Mouse (Mus musculus) forebrain, embryonic 13.5 days (tissue): ENCODE measurements around the gene Myo1e. TPM values are rescaled to one million over a fixed set of nuclear protein-coding genes. Genes with fewer than 3 reads are reported as not detected.
A peak's percentile ranks its signal among the peaks of the same experiment; 100 is the strongest.

Experiments
- ATAC-seq: fragments of 200-750 bp; cut with Nextera tagmentation; 2 replicates; pipeline ENCODE4 v1.8.0; 2017
- H3K27ac ChIP-seq: fragments of 300-500 bp; sonication (generic); 2 replicates; pipeline ENCODE4 v1.5.1; 2015; ENCODE audit warnings: inconsistent platforms, mild to moderate bottlenecking, moderate library complexity
- H3K27me3 ChIP-seq: fragments of 300-500 bp; sonication (generic); 2 replicates; pipeline ENCODE4 v1.6.1; 2015; ENCODE audit warnings: mild to moderate bottlenecking, inconsistent platforms
- H3K36me3 ChIP-seq: fragments of 300-500 bp; sonication (generic); 2 replicates; pipeline ENCODE4 v1.6.1; 2015; ENCODE audit warnings: mild to moderate bottlenecking, inconsistent platforms; ENCODE audit not compliant: poor library complexity, severe bottlenecking
- H3K4me1 ChIP-seq: fragments of 300-500 bp; sonication (generic); 2 replicates; pipeline ENCODE4 v1.6.1; 2015; ENCODE audit warnings: inconsistent platforms
- H3K4me2 ChIP-seq: fragments of 300-500 bp; sonication (generic); 2 replicates; pipeline ENCODE4 v1.6.1; 2015; ENCODE audit warnings: inconsistent platforms, mild to moderate bottlenecking, moderate library complexity
- H3K4me3 ChIP-seq: fragments of 300-500 bp; sonication (generic); 2 replicates; pipeline ENCODE4 v1.5.1; 2015; ENCODE audit warnings: mild to moderate bottlenecking, inconsistent platforms
- H3K9ac ChIP-seq: fragments of 300-500 bp; sonication (generic); 2 replicates; pipeline ENCODE4 v1.6.1; 2015; ENCODE audit warnings: mild to moderate bottlenecking, inconsistent platforms
- H3K9me3 ChIP-seq: fragments of 300-500 bp; sonication (generic); replicated peaks from 2 replicates; pipeline ENCODE4 v1.6.1; 2016; ENCODE audit warnings: inconsistent platforms
- WGBS: fragments of 180-500 bp; shearing (Covaris S2); methylation state at CpG from one replicate; pipeline ENCODE4 v1.1.7; 2015; 5-methylcytosine and 5-hydroxymethylcytosine counted together
- polyA plus RNA-seq: library from polyadenylated mRNA; unstranded; fragments of >200 nt; fragmentation: Nextera tagmentation; extraction: Ambion mirVana; gene quantifications from 2 replicates; pipeline ENCODE4 v1.2.1, GENCODE M21; 2015

The Myo1e gene
- 5.1 and 6.9 TPM in 2 replicates for polyA plus RNA-seq

DNA sequence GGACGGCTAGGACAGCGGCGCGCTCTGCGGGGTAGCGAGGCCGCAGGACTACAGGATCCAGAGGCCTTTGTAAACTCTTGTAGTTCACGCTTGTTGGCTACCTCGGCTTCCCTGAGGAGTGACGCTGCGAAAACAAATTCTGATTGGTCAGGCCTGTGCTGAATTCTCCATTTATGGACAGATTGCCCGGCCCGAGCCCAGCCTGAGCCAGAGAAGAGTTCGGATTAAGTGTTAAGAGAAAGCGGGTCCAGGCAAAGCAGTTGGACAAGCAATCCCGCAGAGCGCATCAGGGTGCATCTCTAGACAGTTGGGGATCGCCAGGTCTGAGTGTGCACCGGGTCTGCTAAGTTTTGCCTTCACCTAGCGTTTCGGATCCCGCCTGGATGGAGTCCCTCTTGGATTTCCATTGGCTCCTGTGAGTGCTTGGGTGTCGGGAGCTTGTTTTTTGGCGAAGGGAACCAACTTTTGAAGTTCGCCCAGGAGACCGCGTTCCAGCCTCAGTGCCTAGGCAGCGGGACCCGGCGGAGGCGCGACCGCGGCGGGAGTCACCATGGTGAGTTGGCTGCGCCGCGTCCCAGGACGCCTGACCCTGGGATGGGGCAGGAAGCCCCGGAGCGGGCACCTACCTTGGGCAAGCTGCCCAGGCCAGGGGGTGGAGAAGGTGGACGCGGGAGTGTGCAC, at the start of gene Myo1e:
TSS of gene Myo1e (plus strand) at position 200 of the 681 bp plus-strand sequence.
- Histone ChIP-seq H3K4me3 (peak within 1 kb of the TSS; percentile 65), H3K4me1 (peaks cover 20% of the 10 kb centered on the region), H3K4me2 (peak within 1 kb of the TSS; percentile 100), H3K9me3 (0 out of 2 replicates have a peak, but pooled peaks cover 6% of the 10 kb centered on the region), H3K27ac (peak within 1 kb of the TSS; percentile 44), H3K36me3 (no peaks in the 10 kb centered on the region), H3K27me3 (peaks cover 14% of the 10 kb centered on the region; the same call in 1 of the 2 replicates), H3K9ac (peak within 1 kb of the TSS; percentile 73)
- WGBS: under 1% methylated on average over 43 of the region's 43 CpGs
- peak; percentile 97 for ATAC-seq

DNA sequence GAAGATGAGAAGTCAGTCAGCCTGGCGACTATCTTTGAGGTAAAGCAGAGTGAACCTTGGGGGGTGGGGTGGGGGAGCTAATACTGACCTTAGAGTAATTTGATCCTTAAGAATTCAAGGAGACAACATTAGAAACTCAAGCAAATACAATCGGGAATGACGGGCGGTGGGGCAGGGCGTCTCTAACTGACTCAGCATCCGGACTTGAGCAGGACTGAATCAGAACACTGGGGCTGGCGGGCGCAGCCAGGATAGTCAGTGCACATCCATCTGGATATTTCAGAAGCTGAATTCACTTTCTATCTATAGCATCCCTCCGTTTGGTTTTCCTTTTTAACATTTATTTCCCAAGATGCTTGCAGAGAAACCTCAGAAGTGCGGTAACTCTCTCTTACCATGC, 47.1 kb upstream of the Myo1e start:
- Histone ChIP-seq H3K9ac (no peak overlapping the region), H3K27me3 (no peaks in the 10 kb centered on the region), H3K9me3 (no peaks in the 10 kb centered on the region), H3K4me1 (no peaks in the 10 kb centered on the region), H3K4me2 (no peak overlapping the region), H3K27ac (no peak overlapping the region), H3K4me3 (no peak overlapping the region), H3K36me3 (no peaks in the 10 kb centered on the region)
- WGBS: 89% methylated on average over 10 of the region's 10 CpGs
- no peak for ATAC-seq

DNA sequence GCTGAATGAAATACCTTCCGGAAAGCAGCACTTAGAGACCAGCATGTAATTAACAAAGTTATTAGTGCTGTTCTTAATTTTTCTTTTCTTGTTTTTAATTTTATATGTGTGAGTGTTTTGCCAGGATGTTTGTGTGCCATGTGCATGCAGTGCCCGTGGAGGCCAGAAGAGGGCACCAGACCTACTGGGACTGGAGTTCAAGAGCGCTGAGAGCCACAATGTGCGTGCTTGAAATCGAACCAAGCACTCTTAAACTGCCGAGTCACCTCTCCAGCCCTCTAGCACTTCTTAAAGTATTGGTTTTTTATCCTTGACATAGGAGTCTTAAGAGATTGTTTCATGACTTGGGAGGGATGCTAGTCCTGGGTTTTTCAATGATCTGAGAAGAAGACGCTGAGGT, 38.2 kb upstream of the Myo1e start:
- Histone ChIP-seq H3K27ac (no peak overlapping the region), H3K36me3 (no peaks in the 10 kb centered on the region), H3K4me3 (no peak overlapping the region), H3K4me2 (no peak overlapping the region), H3K4me1 (peaks cover 1% of the 10 kb centered on the region; the same call in 1 of the 2 replicates), H3K9ac (no peak overlapping the region), H3K27me3 (no peaks in the 10 kb centered on the region), H3K9me3 (no peaks in the 10 kb centered on the region)
- no peak for ATAC-seq
- WGBS: 87% methylated on average over 7 of the region's 7 CpGs

DNA sequence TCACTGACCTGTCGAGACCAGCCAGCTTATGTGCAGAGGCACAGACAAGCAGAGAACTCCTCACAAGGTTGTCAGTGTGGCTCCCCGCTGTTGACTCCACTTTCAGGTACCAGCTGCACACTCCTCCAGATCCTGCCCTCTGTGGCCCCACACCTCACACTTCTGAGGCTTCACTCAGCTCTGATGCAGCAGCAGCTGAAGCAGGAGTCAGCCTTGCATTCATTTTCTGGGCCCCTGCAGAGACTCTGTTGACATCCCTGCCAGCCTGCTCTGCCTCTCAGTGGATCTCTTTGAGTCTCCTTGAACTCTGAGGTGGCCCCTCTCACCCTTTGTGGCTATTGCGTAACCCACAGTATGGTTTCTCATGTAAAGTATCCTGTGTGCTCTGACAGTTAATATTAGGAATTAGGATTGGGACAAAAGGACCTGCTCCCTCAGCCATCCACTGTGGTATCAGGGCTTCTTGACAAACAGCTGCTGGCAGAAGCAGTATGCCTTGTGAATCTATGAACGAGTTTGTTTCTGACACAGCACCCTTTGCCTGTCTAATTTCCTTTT, 32.8 kb upstream of the Myo1e start:
- no peaks in the 10 kb centered on the region for H3K27me3 ChIP-seq
- no peak overlapping the region for H3K4me3 ChIP-seq
- peak; percentile 65; the same call in 1 of the 2 replicates for ATAC-seq
- no peak overlapping the region for H3K9ac ChIP-seq
- H3K36me3 ChIP-seq: no peaks in the 10 kb centered on the region
- 27% methylated on average over 4 of the region's 4 CpGs for WGBS
- no peaks in the 10 kb centered on the region for H3K9me3 ChIP-seq
- H3K4me2 ChIP-seq: no peak overlapping the region
- peaks cover 18% of the 10 kb centered on the region for H3K4me1 ChIP-seq
- H3K27ac ChIP-seq: peak overlapping the region; percentile 73

DNA sequence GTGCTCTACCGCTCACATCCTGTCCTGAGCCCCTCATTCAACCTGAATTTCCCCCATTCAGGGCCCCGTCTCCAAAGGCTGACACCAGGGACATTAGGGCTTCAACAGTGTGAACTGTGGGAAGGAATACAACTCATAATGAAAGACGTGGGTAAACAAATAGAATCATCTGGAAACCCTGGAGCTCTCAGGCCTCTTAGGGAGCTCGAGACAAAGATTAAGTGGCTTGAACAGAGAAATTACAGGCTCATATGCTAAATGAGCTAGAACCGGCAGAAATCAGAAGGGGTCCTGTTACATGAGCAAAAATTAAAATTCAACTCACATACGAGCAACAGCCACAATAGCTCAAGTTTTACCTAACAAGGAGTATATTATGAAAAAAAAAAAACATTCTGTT, 32.3 kb upstream of the Myo1e start:
- ATAC-seq: peak; percentile 16; the same call in 1 of the 2 replicates

DNA sequence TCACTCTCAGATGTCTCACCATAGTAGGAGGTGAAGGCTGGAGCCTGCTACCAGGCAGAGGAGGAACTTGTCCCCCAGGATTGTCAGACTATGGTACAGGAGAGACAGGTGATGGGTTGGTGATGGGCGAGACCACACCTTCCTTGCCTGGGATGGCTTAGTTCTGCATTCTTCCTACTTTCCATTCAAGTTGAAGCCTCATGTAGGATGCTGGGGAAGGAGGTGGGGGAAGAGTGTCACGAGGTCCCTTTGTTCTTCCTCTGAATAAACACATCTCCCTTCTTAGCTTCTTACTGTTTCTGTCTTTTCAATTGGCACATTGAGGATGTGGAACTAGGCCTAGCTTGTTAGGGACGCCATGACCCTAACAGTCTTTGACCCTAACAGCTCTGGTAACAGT, 30.9 kb upstream of the Myo1e start:
- Histone ChIP-seq H3K36me3 (no peaks in the 10 kb centered on the region), H3K4me1 (peaks cover 22% of the 10 kb centered on the region), H3K9ac (no peak overlapping the region), H3K27me3 (no peaks in the 10 kb centered on the region), H3K4me2 (no peak overlapping the region), H3K27ac (no peak overlapping the region), H3K9me3 (no peaks in the 10 kb centered on the region), H3K4me3 (no peak overlapping the region)
- 80% methylated on average over 3 of the region's 3 CpGs for WGBS
- no peak for ATAC-seq

More for the DNA sequence above, 32.3 kb upstream of the Myo1e start:
- Histone ChIP-seq H3K4me1 (peaks cover 18% of the 10 kb centered on the region), H3K4me2 (no peak overlapping the region; the same call in 1 of the 2 replicates), H3K9me3 (no peaks in the 10 kb centered on the region), H3K27ac (peak overlapping the region; percentile 73), H3K4me3 (no peak overlapping the region), H3K27me3 (no peaks in the 10 kb centered on the region), H3K9ac (peak overlapping the region; percentile 26; the same call in 1 of the 2 replicates), H3K36me3 (no peaks in the 10 kb centered on the region)
- 7% methylated on average over 6 of the region's 6 CpGs for WGBS

DNA sequence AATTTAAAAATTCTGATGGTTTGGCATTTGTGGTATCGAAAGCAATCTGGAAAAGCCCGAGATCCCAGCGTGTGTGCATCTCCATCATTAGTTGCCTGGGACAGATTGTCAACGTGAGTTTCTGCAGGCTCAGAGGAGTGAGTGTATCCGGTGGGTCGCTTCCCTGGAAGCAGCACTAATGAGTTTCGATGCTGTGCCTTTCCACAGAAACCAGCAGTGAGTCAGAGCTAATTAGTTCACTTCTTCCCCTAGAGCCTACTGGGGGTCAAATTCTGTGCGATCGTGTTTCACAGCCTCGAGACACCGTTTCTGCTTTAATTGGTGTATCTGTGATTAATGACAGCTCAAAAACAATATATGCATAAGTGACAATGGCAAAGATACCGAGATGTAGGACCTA, 25.4 kb upstream of the Myo1e start:
- Histone ChIP-seq H3K27me3 (no peaks in the 10 kb centered on the region), H3K27ac (no peak overlapping the region), H3K36me3 (no peaks in the 10 kb centered on the region), H3K4me1 (peaks cover 10% of the 10 kb centered on the region), H3K4me3 (no peak overlapping the region), H3K9me3 (no peaks in the 10 kb centered on the region), H3K9ac (no peak overlapping the region), H3K4me2 (no peak overlapping the region)
- peak; percentile 61; the same call in 1 of the 2 replicates for ATAC-seq
- 15% methylated on average over 12 of the region's 12 CpGs for WGBS

DNA sequence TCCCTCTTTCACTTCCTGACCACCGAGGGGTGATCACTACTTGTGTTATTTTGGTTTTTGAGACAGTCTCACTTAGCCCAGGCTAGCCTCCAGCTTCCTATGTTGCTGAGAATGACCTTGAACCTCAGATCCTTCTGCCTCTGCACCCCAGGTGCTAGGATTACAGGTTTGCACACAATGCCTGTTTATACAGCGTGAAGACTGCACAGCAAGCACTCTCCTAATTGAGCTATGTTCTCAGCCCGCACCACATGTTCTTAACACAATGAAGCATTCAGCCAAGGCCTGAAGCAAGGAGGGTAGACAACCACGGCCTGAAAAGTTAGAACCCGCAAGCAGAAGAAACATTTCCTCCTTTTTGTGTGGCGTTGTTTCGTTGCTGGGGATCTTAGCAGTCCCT, 24.5 kb upstream of the Myo1e start:
- H3K4me2 ChIP-seq: no peak overlapping the region
- no peak overlapping the region for H3K9ac ChIP-seq
- no peaks in the 10 kb centered on the region for H3K9me3 ChIP-seq
- H3K27me3 ChIP-seq: no peaks in the 10 kb centered on the region
- peaks cover 10% of the 10 kb centered on the region for H3K4me1 ChIP-seq
- ATAC-seq: no peak
- H3K27ac ChIP-seq: no peak overlapping the region; the same call in 1 of the 2 replicates
- H3K36me3 ChIP-seq: no peaks in the 10 kb centered on the region
- WGBS: 19% methylated on average over 7 of the region's 7 CpGs
- H3K4me3 ChIP-seq: no peak overlapping the region

DNA sequence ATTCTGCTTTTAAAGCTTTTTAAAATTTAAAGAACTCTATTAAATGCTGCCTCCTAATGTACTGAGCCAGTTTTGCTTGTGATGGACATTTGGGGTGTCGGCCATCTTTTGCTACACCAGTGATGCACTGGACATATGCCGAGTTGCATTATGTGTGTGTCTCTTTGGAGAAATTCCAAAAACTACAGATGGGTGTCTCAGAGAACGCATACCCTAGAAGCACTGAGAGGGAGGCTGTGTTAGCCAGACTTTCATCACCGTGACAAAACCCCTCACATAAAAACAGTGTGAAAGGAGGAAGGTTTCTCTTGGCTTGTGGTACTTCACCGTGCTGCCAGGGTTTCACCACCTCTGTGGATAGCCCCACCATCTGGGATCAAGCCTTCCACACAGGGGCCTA, 14.8 kb upstream of the Myo1e start:
- Histone ChIP-seq H3K36me3 (no peaks in the 10 kb centered on the region), H3K27ac (no peak overlapping the region), H3K27me3 (no peaks in the 10 kb centered on the region), H3K9me3 (no peaks in the 10 kb centered on the region), H3K4me1 (no peaks in the 10 kb centered on the region), H3K4me3 (no peak overlapping the region), H3K9ac (no peak overlapping the region), H3K4me2 (no peak overlapping the region)
- WGBS: 77% methylated on average over 5 of the region's 5 CpGs
- peak; percentile 80 for ATAC-seq

DNA sequence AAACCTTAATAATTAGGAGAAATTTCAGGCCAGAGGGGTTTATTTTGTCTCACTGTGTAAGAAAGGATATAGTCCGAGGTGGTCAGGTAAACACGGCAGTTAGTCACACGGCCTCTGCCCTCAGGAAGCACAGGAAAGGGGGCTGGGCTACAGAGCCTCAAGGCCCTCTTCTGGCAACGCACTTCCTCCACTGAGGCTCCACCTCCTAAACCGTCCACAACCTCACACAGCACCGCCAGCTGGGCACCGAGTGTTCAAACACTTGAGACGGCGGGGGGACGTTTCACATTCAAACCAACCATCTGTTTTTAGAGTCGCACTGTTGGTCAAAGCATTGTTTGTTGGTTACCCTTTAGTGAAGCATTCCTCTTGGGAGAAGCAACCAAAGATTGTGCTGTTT, 12.5 kb upstream of the Myo1e start:
- Histone ChIP-seq H3K36me3 (no peaks in the 10 kb centered on the region), H3K9me3 (no peaks in the 10 kb centered on the region), H3K27me3 (no peaks in the 10 kb centered on the region), H3K4me2 (no peak overlapping the region), H3K4me1 (no peaks in the 10 kb centered on the region), H3K4me3 (no peak overlapping the region), H3K27ac (no peak overlapping the region), H3K9ac (no peak overlapping the region)
- no peak for ATAC-seq
- WGBS: 81% methylated on average over 11 of the region's 11 CpGs

DNA sequence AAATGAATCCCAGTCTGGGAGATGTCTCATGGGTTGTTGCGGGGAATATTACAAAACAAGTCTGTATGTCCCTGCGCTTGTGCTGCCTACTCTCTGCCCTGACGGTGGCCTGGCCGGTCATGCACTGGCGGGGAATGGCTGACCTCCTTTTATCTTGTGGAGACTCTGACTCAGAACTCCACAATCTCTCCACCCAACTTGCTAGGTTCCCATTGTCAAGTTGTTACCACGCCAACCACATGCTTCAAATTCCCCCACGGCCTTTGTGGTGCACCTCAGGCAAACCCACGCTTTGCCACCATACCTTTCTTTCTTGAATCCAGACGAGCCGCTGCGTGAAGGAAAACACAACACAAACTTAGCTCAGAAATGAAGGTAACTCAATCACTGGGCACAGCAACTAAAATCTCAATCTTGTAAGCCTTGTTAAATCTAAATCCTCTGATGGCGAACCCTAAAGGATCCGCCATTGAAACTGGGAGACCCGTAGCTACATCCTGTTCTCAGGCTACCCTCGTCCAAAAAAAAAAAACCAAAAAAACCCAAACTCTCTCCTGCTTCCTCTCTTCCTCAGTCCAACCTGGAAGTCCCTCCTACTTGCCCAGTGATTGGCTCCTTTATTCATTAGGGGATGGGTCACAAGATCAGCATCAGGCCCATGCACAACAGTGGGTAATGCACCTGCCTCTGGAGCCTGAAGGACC, 10.0 kb upstream of the Myo1e start:
- WGBS: 81% methylated on average over 15 of the region's 15 CpGs
- Histone ChIP-seq H3K27me3 (no peaks in the 10 kb centered on the region), H3K9me3 (no peaks in the 10 kb centered on the region), H3K4me3 (no peak overlapping the region), H3K4me1 (no peaks in the 10 kb centered on the region), H3K27ac (no peak overlapping the region), H3K4me2 (no peak overlapping the region), H3K36me3 (no peaks in the 10 kb centered on the region), H3K9ac (no peak overlapping the region)
- ATAC-seq: no peak

DNA sequence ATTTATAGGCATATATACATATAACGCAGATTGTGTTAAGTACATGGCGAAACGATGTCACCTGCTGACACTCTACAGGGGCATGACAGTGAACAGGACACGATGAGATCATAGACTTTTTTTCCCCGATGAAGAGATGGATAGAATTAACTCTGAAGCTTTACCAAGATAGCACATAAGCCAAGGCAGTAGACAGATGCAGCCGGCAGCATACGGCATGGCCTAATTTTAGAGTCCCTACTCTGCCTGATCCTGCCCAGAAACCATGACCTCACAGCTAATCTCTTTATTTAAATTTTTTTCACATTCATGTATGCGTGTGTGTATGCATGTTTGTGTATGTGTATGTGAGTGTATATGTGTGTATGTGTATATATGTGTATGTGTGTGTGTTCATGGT, 9.2 kb upstream of the Myo1e start:
- no peak for ATAC-seq
- H3K4me1 ChIP-seq: no peaks in the 10 kb centered on the region
- H3K27ac ChIP-seq: no peak overlapping the region
- 92% methylated on average over 8 of the region's 8 CpGs for WGBS
- H3K9ac ChIP-seq: no peak overlapping the region
- 0 out of 2 replicates have a peak, but pooled peaks cover 6% of the 10 kb centered on the region for H3K9me3 ChIP-seq
- H3K27me3 ChIP-seq: no peaks in the 10 kb centered on the region
- H3K36me3 ChIP-seq: no peaks in the 10 kb centered on the region
- no peak overlapping the region for H3K4me2 ChIP-seq
- no peak overlapping the region for H3K4me3 ChIP-seq
